Mouse (Mus musculus) spleen, adult 10 weeks (tissue): ENCODE results near the gene Gm45234. TPM values are rescaled to one million over a fixed set of nuclear protein-coding genes. Genes with fewer than 3 reads are reported as not detected.

Experiments
- polyA plus RNA-seq: library from polyadenylated mRNA; stranded (reverse); fragments of 350-450 nt; fragmentation: Illumina TruSeq; extraction: RNeasy Lipid Tissue Mini Kit (QIAGEN cat#74804); gene quantifications from one replicate; pipeline ENCODE4 v1.2.3, GENCODE M21; 2015; ENCODE audit warnings: low replicate concordance; ENCODE audit not compliant: insufficient read depth

Gm45234 gene
- 0.08 TPM for polyA plus RNA-seq

DNA sequence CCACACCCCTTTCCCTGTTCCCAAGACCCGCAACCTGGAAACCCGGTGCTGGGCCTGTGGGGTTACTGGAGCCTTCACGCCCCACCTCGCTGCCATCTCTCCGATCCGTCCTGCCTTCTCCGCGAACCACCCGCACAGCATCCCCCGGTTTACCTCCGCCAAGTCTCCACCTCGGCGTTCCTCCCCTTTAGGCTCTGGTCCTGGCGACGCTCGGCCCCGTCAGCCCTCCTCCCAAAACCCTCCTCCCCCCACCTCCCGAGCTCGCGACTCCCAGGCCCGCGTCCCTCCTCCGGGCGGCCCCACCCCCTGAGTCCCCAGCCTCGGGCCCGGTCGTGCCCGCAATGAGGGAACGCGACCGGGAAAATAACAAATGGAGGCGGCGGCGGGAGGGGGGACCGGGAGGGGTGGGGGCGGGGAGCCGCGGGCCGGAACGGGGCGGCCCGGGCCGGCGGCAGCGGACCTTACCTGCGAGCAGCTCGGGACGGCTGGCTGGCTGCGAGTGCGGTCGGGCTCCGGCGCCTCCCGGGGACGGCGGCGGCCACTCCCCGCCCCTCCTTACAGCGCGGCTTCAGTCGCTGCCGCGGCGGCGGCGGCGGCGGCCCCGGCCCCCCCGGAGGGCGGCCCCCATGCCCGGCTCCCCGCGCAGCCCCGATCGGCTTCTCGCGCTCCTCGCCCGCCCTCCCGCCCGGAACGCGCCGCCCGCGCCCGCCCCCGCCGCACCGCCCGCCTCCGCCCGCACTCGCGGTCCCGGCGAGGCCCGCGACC lies at the start of gene Gm45234, which contains the start of gene Atn1:
TSS of gene Gm45234 (minus strand) at position 191 of the 765 bp plus-strand sequence.
TSS of gene Atn1 (minus strand) at position 694 of the 765 bp plus-strand sequence.

DNA sequence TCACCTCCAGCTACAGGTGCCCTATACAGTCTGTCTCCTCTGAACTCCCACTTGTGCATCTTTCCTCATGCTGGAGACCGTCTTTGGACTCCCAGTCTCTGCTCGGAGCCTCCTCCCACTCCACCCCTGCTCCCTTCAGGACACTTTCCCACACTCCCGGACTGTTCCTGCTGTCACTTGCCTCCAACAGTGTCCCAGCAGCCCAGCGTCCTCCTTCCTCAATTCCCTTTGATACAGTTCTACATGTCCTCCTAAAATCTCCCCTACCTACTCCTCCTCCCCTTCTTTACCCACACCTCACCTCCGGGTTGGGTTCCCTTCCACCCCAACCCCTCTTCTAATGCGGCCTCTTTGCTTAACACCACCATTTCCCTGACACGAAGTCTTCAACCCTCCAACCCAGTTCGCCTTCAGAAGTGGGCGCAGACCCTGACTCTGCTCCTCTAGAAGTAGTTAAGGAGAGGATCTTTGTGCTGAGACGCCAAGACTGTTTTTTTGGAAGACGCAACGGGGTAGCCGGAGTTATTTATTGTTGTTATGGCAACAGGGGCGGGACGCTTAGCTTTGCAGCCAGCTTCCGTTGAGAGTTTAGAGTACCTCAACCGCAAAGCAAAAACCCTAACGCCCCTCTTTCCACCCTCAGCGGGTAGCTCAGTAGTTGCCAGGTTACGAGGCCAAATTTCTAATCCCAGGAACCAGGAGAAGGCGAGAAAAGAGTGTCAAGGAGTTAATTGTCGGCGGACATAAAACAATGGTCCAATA lies 23.6 kb upstream of the Gm45234 start, which contains the start of gene Lrrc23:
TSS of gene Lrrc23 (minus strand) at position 506 of the 762 bp plus-strand sequence.

DNA sequence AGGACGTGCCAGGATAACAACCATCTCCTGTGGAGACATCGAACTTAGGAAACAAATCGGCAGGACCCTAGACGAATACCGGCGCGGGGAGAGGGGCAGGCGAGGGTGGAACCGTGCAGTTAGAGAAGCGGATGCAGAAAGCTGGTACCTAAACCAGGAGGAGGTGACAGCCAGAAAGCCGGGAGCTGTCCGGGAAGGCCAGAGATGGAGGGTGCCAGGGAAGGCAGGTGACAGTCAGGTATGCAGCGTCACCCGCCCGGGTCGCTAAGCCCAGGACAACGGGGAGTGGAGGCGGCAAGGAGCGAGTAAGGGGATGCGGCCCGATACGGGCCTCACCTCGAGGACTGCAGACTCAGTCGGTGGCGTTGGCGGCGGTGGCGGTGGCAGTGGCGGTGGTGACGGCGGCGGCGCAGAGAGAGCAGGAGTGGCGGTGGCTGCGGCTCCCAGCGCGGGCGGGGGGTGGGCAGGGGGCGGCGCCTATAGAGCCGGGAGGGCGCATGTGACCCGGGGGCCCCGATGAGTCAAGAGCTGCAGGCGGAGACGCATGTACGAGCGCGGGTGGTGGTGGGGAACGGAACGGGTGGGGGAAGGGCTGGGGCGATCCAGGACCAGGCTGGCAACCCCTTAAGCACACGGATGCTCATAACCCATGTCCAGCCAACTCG lies 13.4 kb upstream of the Gm45234 start, which contains the start of gene Eno2:
TSS of gene Eno2 (minus strand) at position 573 of the 665 bp plus-strand sequence.

DNA sequence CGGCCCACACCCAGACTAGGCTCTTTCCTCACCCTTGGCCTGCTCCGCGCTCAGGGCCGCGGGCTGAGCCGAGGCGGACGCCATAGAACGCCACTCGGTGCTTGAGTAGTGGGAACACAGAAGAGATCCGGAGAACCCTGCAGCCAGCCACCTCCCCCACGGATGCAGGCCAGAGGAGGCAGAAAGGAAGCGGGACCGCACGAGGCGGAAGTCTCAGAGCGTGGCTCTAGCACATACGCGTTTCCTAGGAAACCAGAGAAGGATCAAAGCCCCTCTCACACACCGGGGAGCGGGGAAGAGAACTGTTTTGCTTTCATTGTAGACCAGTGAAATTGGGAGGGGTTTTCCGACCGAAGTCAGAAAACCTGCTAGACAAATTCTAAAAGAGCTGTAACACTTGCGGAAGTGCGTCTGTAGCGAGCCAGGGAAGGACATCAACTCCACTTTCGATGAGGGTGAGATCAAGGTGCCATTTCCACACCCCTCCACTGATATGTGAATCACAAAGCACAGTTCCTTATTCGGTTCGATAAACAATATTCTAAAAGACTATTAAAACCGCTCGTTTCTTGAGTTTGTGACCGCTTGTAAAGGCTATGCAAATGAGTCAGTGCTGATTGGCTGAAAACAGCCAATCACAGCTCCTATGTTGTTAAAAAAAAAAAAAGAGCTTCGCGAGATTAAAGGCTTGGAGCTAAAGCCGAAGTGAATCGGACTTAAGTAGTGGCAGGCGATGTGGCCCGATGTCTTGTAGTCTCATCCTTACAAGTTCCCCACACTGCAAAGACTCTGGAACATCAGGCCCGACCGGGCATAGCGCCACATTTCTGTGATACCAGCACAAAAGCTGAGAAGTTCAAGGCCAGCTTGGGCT lies 14.7 kb downstream of the Gm45234 start, which contains the start of gene Grcc10:
TSS of gene Grcc10 (minus strand) at position 487 of the 874 bp plus-strand sequence.

DNA sequence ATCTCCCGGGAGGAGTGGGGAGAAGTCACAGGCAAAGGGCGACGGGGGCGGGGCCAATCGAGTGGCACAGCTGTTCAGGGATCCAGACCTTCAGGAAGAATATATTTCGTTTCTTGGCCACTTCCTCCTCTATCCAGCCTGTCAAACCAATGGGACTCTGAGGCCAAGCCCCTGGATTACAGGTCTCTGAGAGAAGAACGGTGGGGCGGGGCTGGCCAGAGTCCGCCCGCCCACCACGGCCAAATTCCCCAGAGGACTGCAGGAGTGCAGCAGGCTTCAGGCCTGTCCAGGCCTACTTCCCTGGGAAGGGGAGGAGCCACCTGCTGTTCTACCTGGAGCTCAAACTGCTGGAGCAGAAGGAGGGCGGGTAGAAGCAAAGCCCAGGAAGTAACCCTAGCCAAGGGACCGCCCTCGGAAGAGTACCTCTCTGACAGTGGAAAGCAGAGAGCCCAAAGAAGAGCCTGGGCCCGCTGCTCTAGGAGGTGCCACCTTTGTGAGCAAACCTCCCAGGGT lies 17.3 kb downstream of the Gm45234 start, which contains the start of gene Ptpn6:
TSS of gene Ptpn6 (minus strand) at position 204 of the 513 bp plus-strand sequence.

DNA sequence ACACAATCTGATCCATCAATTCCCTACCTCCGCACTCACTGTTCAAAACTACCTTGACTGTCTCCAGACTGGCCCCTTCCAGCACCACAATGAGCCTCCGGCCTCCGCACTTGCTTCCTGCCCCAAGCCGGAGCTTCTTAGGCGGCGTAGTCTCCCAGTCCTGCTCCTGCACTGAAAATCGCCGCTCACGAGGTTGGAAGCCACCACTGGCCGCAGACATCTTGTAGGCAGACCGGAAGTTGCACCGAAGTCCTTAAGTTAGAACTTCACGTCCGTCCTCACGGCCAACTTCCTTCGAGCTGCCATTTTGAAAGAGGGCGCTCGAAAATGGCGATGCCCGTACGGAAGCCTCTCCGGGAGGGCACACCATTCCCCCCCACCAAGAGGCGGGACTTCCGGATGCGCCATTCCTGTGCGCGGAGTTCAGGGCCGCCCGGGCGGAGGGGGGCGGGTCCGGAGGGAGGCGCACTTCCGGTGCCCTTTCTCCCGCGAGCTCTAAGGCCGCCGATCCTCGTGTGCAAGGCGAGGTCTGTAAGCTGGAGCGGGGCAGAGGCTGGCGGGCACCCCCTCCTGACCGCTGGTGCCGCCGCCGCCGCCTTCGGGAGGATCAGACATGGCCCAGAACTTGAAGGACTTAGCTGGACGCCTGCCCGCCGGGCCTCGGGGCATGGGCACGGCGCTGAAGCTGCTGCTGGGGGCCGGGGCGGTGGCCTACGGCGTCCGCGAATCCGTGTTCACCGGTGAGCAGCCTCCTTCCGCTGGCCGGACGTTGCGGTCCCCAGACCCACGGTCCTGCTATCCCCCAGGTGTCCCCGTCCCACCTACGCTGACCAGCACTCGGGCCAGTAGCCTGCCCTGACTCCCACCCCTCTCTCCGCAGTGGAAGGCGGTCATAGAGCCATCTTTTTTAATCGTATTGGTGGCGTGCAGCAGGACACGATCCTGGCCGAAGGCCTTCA lies 43.7 kb downstream of the Gm45234 start, which contains the start of the genes Emg1 and Phb2:
TSS of gene Emg1 (minus strand) at position 355 of the 959 bp plus-strand sequence.
TSS of gene Phb2 (plus strand) at position 513 of the 959 bp plus-strand sequence.

Other genes with a start within 250 kb of the Gm45234 start
- gene C1ra, start 243.6 kb downstream of the Gm45234 start, polyA plus RNA-seq, result 44.5 TPM
- 166 TPM for gene C1s1, start 213.7 kb downstream of the Gm45234 start, polyA plus RNA-seq
- not detected for gene C1rb, start 185.7 kb downstream of the Gm45234 start, polyA plus RNA-seq
- 0.46 TPM for gene C1s2, start 119.9 kb downstream of the Gm45234 start, polyA plus RNA-seq
- gene Lpcat3, start 93.0 kb downstream of the Gm45234 start, polyA plus RNA-seq, result 37.3 TPM
- gene Emg1, start 43.8 kb downstream of the Gm45234 start, polyA plus RNA-seq, result 160 TPM
- 110 TPM for gene Phb2, start 43.7 kb downstream of the Gm45234 start, polyA plus RNA-seq
- gene Ptpn6, start 17.3 kb downstream of the Gm45234 start, polyA plus RNA-seq, result 354 TPM
- gene Grcc10, start 14.6 kb downstream of the Gm45234 start, polyA plus RNA-seq, result 88.0 TPM
- gene Atn1, start 503 bp upstream of the Gm45234 start, polyA plus RNA-seq, result 7.8 TPM
- 3.5 TPM for gene Eno2, start 13.7 kb upstream of the Gm45234 start, polyA plus RNA-seq
- 3.5 TPM for gene Lrrc23, start 23.7 kb upstream of the Gm45234 start, polyA plus RNA-seq
- gene Spsb2, start 52.6 kb upstream of the Gm45234 start, polyA plus RNA-seq, result 3.2 TPM
- 63.1 TPM for gene Tpi1, start 58.3 kb upstream of the Gm45234 start, polyA plus RNA-seq
- gene Usp5, start 73.5 kb upstream of the Gm45234 start, polyA plus RNA-seq, result 69.3 TPM
- gene Cdca3, start 73.5 kb upstream of the Gm45234 start, polyA plus RNA-seq, result 25.4 TPM
- not detected for gene Gnb3, start 84.3 kb upstream of the Gm45234 start, polyA plus RNA-seq
- gene P3h3, start 101.7 kb upstream of the Gm45234 start, polyA plus RNA-seq, result 6.7 TPM
- gene Gpr162, start 108.0 kb upstream of the Gm45234 start, polyA plus RNA-seq, result 1.0 TPM
- gene Cd4, start 132.2 kb upstream of the Gm45234 start, polyA plus RNA-seq, result 71.3 TPM
- gene Lag3, start 155.7 kb upstream of the Gm45234 start, polyA plus RNA-seq, result 6.5 TPM
- 193 TPM for gene Ptms, start 164.1 kb upstream of the Gm45234 start, polyA plus RNA-seq
- 41.7 TPM for gene Mlf2, start 175.4 kb upstream of the Gm45234 start, polyA plus RNA-seq
- 30.5 TPM for gene Cops7a, start 209.5 kb upstream of the Gm45234 start, polyA plus RNA-seq
- 3.0 TPM for gene Pianp, start 240.7 kb upstream of the Gm45234 start, polyA plus RNA-seq